Mouse (Mus musculus) ovary, postnatal 14 days (tissue): ENCODE results near the gene Mrpl39.

Source experiments
- DNase-seq: peaks from one replicate; pipeline ENCODE4 v3.0.0; 2022; ENCODE audit warnings: low spot score

Gene Mrpl39

DNA sequence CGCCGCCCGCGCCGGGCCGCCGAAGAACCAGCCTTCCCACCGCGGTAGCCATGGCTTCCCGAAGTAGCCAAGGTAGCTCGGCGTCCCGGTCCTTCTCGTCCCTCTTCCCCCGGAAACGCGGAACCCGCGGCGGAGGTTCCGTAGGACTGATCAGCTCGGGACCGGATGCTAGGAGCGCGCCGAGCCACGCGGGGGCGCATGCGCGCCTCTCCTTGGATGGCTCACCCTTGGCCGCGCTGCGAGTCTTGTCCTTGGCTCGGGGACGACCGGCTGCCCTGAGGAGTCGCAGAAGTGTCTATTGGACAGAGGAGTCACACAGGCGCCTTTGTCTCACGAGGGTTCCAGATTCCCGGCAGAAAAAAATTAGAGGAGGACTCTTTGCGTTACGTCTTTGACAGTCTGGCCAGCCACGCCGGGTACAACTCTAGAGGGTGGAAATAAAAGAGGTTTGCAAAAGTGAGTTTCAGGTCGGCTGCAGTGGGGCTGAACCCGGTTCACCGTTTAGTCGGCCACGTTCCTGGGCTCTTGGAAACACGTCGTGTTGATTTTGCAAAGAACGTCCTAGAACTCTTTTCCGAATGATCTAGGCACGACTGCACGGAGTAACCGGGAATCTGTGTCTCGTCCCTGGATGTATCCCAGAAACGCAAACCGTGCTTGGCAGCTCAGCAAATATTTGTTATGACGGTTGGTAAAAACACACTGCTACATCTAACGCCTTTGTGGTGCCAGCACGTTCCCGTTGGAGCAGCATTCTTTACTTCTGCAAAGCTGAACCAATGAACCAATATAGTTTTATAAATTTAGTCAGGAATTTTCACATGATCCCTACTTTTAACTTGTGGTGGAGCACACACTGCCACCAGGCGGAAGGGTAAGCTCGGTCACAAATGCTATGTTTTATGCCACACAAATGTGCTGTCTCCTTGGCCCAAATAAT, at the start of gene Mrpl39:
Mrpl39 (minus strand) TSS at position 577 of the 940 bp plus-strand sequence.
- DNase-seq, result peak; percentile 100

DNA sequence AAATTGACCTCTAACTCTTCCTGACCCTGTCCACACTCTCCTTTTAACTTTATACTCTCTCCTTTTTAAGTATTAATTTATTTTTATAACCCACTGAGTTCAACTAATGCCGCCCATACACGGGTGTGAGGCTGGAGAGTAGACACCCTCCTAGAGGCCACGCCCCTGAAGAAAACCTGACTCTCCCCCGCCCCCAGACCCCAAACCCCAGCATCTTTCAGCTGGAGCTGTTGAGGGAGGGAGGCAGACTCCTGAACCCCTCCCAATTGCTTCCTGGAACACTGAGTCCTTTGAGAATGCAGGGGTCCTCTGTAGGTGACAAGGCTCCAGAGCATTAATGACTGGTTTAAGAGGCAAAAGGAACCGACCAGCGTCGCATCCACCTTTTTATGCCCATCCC, 49.4 kb upstream of the Mrpl39 start:
- no peak for DNase-seq

DNA sequence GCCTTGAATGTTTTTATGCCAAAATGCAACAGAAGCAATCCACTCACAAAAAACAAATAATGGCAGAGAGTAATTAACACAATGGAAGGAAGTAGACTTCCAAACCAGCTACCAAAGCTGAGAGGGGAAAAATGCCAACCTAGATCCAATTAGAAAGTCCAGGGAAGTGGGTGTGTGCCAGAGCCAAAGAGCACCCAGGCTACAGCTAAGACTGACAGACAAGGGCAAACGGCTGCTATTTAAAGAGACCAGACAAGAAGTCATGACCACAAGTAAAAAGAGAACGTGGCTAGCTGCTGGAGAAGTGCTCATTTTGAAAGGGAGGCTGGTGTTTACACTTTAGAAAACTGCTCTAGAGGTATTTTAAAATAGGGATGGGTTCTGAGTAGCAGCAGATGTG, 47.7 kb upstream of the Mrpl39 start:
- DNase-seq, result no peak

DNA sequence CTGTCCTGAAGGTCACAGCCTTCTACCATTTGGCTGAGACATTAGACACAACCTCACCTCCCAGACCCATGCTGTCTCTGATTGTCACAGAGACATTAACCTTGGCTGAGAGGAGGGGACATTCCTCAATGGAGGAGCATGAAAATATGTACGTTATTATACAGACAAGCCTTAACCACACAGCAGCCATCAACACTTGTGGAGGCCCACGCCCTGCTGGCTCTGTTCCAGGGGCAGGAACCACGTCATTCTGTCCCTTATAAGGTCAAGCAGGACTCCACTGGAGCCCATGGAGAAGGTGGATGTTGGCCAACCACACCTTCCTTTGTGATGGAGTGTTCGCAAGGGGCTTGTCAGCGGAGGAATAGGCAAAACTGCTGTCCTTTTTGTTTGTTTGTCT, 44.2 kb upstream of the Mrpl39 start:
- no peak for DNase-seq

DNA sequence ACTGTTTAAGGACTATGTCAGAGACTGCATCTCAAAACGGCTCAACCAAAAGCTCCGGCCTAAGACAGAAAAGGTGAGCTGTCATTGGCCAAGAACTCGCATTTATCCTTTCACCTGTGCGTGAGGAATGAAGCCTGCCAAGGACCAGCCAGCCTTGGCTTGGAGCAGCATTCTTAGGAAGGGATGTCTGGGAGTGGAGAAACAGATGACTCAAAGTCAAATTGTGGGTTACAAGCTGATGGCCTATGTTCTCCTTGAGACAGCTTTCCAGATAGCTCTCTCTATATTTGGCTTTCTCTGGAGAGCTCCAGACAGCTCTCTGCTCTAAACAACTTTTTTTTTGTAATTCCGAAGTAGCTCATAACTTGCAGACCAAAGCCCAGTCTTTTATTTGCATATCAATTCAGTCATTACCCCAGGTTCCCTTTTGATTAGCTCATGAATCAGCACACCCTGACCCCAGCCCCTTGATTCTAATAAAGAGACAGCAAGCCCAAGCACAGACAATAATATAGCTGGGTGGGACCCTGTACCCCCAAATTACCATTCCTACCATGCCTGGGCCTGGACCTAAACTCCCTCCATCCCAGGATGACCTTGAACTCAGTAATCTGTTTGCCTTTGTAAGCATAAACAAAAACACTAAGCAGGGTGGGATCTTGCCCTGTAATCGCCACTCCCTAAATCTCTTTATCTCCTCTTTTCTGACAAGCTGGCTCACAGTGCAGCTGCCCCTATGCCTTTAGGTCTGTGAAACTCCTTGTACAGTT, 43.5 kb upstream of the Mrpl39 start:
- no peak for DNase-seq

DNA sequence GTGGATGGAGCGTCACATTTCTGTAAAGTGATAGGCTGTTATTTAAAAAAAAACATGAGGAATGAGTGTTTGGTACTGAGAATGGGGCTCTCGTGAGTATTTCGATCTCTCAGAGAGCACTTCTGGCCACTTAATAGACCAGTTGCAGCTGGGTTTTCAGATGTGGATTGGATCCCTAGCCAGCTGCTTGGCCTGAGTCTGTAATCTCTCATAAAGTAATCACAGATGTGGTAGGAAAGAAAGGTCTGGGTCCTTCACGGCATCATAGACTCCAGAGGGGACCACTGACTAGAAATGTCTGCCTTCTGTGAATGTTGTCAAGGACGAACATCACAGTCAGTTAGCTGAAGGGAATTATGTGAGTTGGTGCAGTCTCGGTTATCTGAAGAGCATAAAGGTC, 42.9 kb upstream of the Mrpl39 start:
- no peak for DNase-seq

DNA sequence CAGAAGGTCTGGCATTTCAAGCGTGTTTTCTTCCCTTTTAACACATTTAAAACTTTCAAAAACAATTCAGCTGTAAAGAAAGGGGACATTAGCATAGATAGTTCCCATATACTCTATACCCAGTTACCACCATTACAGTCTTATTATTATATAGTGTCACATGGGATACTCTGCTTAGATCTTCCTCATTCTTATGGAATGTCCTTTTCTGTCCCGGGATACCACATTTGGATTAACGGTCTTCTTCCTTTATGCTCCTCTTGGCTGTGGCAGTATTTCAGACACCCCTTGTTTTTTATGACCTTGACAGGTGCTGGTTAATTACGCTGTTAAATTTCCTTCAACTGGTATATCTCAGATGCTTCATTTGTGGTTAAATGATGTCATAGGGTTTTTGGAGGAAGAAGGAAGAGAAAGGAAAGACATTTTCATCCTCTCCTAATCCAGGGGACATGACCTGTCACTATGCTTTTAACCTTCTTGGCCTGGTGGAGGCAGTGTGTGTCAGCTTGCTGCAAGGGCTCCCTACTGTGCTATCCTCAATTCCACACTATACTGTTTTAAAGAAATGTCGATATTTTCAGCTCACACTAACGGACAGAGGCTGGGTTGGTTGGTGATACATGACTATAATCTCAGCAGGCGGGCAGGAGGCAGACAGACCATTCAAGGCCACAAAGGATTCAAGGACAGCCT, 40.7 kb upstream of the Mrpl39 start:
- no peak for DNase-seq

DNA sequence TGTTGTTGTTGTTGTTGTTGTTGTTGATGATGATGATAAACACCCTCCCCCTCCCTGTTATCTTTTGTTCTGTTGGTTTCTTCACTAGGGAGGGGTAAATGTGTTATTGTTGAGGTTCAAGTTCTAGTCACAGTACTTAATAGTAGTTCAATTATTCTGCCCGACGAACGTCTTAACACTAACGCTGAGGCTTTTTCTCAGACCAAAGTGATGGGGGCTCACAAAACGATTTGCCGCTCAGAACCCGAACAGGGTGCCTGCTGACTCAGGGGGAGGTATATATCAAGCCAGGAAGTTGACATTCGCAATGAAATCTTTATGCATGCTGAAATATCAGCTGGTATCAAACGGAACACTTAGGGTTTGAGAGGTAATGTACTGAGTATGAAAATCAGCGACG, 39.8 kb upstream of the Mrpl39 start:
- DNase-seq, result no peak

DNA sequence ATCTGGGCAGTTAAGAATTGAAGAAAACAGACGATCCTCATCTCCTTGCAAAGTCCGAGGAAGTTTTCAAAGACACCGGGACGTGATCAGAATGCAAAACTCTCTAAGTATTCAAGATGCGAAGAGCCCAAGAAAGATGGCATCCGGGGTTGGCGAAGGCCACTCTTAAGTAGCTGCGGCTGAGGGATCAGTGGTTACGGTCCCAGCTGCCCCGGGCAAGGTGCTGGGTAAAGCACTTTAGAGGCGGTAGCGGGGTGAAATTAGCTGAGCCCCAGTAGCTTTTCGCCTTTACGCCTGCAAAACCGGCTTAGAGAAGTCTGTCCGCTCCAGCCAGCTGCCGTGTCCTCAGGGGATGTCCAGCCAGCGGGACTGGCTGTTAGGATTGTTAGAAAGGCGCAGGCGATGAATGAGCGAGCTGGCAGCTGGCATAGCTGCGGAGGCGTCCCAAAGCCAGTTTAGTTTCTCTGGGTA, 39.3 kb upstream of the Mrpl39 start:
- DNase-seq, result no peak

DNA sequence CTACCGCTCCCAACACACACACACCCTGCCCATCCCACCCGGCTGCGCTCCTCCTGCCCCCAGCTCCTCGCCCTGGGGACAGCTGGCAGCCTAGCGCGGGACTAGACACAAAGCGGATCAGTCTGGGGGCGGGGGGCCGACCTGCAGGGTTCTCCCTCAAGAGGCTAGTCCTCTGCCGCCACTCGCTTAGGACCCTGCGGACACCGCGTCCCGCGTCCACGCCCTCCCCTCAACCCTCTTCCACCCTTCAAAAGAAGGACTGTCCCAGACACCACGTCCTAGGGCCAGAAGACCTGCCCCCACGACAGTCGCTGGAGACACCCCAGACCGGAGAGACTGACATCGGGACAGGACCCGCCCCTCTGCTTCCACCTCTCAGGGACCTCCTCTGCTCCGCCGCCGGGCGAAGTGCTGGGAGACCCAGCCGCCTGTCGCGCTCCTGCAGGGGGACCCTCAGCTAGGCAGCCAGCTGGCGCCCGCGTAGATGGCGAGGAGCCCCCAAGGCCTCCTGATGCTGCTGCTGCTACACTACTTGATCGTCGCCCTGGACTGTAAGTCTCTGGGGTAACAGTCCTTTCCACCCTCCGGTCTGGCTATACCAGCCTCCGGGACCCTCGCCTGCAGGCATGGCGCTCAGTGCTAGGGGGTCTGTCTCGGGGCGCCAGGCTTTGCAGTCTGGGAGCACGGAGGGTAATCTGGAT, 38.6 kb upstream of the Mrpl39 start, which contains the start of gene Jam2:
Jam2 (plus strand) TSS at position 121 of the 701 bp plus-strand sequence.
- DNase-seq, result peak; percentile 37

DNA sequence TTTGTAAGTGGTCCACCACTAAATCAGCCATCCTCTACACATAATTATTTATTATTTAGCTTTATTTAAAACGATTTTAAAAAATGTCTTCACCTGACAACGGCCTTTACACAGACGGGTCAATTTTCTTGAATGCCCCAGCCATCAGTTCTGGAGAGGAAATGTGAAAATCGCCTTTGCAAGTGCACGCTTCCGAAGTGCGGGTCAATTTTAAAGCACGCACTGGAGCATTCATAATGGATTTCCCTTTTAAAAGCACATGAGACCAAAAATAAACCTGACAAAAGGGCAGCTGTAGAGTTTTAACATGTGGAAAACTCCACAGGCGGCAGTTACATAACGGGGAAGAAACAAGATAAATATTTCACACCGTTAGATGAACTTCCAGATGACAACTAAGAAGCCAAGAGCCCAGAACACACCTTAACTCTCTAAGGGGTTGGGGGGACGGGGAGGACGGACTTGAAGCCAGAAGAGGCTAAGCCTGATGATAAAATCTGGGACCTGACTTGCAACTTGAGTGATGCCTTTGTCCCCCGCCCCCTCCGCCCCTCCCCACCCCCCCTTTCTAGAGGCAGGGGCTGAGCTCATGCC, 37.8 kb upstream of the Mrpl39 start:
- DNase-seq, result no peak

DNA sequence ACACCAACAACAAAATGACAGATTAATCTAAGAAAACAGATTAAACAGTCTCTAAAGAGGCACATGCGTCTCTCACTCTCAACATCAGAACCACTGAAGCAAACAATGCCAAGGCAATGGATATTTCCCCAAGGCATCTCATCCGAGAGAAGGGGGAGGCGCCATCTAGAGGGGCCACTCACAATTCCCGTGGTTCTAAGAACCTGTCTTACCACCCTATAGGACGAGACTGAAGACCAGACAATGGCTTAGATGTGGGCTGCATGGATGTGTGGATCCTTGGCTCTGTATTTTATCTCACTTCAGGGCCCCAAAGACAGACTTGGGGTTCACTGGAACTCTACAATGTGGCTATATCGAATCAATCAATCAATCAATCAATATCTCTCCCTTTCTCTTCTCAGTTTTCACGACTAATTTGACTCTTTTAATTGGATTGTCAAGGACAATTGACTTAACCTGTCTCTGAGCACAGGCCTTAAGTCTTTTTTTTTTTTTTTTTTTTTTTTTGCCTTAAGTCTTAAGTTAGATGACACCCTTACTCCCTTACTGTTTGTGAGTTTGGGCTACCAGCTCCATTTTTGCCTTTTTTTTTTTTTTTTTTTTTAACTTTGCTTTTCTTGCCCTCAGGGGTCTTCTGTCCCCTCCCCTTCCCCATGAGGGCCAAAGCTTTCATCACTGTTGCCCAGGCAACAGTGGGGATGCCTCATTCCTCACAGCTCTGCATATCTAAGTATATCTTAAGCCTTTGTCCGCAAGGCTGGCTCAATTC, 37.1 kb upstream of the Mrpl39 start:
- DNase-seq, result no peak

DNA sequence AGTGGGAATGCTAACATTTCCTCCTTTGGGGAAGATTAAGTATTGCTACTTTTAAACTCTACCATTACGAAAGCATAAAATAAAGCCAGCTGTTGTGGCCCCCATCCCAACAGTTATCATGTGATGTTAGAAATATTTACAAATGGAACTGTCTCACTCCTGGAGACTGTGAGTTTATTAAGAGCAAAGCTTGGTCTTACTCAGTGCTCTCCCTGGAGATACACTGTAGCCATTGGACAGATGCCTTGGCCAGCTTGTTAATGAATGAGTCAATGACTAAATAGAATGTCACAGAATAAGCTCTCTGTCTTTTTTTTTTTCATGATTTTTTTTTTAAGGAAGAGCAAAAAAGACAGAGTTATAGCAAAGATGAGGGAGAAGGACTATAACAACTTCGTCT, 35.9 kb upstream of the Mrpl39 start:
- no peak for DNase-seq

DNA sequence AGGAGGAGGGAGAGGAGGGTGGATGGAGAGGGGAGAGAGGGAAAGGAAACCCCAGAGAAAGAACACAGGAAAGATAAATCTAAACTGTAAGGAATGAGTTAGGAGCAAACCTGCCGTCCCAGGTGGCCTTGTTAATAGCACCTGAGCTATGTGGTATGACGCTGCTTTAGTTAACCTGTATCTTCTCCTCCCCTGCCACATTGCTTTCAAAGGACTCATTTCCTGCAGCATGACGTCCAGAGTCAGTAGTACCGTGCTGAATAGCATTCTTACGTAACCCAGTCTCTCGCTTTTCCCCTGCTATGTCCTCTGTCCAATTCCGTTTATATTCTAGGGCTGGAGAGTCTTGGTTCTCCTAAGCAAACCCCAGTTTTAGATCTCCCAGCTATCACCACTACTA, 35.3 kb upstream of the Mrpl39 start:
- DNase-seq, result no peak

DNA sequence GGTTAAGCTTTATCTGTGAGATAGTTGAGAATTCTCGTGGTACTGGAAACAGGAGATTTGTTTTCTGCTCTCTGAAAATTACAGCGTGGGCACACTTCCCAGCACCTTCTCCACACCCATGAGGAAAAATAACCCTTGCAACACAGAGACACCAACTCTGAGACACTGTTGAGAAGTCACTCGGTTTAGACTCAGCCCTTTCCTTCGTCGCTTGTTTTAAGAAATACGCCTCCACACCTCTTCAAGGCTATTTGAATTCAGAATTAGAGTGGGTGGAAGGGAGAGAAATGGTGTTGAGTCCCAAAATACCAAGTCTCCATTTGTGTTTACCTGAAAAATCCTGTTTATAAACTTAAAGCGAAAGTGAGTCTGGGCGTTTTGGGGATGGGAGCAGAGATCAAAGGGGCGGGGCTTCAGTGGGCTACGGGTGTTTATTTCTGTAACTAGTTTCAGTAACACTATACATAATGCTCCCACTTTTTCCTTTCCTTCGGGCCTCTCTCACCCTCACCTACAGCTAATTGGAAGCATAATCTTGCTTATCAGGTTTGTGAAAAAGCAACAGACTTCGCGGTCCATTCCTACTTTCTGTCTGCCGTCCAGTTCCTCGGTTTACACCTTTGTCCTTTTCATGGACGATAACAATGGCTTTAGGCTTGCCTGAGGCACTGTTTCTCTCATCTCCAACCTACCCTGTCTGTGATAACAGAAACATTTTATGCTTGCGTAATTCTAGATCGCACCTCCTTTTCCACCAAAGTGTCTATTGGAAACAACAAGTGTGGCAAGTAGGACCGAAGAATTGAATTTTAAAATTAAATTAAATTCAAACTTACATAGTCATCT, 34.3 kb upstream of the Mrpl39 start:
- no peak for DNase-seq

DNA sequence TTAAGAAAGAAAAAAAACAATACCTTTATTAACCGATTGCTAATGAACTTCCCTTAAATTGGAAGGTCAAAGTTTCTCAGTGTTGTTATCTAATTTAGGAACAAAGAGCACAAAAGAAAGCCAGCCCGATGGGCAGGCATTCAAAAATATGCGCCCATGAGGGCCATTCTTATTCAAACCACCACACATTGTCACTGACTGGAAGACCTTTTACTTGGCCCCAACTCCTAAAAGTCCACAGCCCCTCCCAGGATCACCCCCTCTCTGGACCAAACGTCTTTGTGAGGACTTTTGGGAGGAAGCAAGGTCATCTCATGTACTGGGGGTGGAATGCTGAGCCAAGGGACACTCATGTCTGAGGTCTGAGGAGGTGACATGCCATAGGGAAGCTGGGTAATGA, 33.6 kb upstream of the Mrpl39 start:
- no peak for DNase-seq

DNA sequence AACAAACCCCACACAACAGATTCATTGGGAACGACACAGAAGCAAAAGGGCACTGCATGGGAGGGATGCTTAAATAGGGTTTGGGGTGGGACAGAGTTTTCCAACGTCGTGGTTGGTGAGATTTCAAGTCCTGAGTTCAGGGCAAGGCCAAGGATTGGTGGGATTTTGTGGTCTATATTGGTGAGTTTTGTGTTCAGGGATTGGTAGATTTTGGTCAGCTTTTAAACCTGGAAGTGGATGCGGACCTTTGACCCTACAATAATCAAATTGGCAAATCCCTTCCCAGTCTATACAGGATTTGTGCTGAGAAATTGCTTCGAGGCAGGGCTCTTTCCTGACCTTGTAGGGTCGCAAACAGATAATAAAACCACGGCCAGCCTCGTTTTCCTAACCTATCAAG, 32.4 kb upstream of the Mrpl39 start:
- no peak for DNase-seq

DNA sequence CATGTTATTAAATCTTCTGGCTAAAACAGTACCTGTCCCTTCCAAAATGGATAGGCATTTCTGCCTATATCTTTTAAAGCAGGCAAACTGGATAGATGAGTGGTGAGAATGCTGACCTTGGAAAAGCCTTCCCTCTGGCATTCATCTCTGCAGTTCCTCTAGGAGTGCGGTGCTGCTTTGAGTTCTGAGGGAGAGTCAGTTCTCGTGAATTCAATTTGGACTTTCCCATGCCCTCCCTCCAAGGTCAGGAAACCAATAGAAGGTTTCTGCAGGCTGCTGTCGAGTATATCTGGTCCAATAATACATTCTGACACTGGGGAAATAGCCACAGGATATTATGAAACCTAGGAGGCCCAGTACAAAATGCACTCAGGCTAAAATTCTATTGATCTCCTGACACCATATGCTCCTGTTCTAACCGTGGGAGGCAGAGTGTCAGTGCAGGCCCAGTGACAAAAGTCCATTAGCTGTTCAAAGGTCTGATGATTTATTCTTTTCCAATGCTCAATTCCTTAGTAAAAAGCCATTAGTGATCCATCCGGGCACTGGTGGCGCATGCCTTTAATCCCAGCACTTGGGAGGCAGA, 10.3 kb upstream of the Mrpl39 start:
- DNase-seq, result no peak
